Mouse (Mus musculus) ES-CJ7 (cell line): Measurements from ENCODE around the gene Pdk4.
A peak's percentile ranks its signal among the peaks of the same experiment; 100 is the strongest.

Experiments used
- DNase-seq: peaks from one replicate; pipeline ENCODE4 v3.0.0; 2011; ENCODE audit warnings: low read depth, low spot score

The Pdk4 gene

DNA sequence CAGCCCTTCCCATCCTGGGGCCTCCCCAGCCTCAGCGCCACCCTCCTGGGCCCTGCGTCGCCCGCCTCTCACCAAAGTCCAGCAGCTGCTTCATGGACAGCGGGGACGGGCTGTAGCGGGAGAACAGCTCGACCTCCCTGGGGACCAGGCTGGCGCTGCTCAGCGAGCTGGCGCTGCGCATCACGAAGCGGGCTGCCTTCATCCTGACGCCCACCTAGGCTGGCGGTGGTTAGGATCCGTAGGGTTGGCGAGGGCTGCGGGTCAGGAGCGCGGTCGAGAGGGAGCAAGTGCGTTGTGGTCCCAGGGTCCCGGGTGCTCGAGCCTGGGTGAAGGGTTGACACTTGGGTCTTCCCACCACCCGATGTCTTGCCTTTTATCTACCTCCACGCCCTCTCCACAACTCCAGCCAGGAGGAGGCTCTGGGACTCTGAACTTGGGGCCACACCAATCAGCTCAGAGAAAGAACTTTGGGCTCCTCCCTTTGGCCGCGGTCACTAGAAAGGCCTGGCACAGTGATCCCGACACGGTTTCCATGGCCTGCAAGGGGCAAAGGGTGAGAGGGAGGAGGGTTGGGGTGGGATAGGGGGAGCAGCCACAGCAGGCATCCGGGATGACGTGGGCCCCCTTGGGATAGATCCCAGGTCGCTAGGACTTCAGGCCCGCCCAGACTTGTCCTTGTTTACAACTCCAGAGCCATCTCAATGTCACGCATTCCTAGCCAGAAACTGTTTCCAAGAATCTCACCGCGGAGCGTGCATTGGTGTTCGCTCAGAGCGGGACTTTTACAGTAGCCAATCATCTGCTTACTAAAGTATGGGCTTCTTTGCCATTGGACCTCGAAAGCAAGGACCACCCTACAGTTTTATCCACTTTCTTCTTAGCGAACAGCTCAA, at the start of gene Pdk4:
Pdk4 (minus strand) TSS at position 349 of the 893 bp plus-strand sequence.
- peak; percentile 98 for DNase-seq

GRCm38 (mm10) chr6:5537855-5538365, 41.8 kb upstream of the Pdk4 start:
- DNase-seq, result no peak

- DNase-seq, result no peak
These were observed 39.6 kb upstream of the Pdk4 start for GRCm38 (mm10) chr6:5535754-5536153.

GRCm38 (mm10) chr6:5517091-5517490, 21.0 kb upstream of the Pdk4 start:
- DNase-seq, result no peak

- DNase-seq, result no peak
These were observed 13.6 kb upstream of the Pdk4 start for GRCm38 (mm10) chr6:5509757-5510156.

DNA sequence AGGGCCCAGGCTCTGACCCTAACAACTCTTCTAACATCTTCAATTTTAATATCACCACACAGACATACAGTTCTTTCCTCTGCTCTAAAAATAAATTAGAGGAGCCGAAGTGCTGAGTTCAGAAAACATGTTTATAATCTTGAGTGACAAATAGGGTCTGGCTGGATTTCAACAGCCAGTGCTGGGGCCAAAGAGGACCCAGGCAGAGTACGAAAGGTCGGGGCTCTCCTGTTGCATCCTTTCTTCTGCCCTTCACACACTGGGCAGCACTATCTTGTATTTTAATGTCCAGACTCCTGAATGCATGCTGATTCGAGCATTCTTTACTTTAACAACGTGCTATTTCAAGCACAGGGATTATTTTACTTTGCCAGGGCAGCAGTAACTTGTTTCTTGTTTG, 13.2 kb upstream of the Pdk4 start:
- no peak for DNase-seq

GRCm38 (mm10) chr6:5507821-5508220, 11.7 kb upstream of the Pdk4 start:
- DNase-seq, result no peak

DNA sequence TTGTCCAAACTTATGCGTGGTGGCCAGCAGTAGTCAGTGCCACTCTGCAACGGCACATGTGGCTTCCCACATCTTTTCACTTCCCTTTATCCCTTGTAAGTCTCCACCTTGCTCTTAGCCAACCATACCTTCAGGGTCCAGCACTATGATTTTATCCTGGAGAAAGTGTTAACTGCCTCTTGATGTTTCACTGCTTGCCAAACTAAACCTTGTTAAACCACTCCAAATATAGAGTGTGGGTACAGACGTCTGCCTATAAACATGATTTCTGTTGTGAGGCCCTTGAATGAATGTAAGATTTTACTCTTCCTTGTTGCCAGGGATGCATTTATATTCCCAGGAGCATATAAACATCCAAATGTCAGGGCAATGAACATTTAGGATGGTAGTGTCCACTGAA, 10.2 kb upstream of the Pdk4 start:
- DNase-seq, result no peak

- no peak for DNase-seq
These were observed 6.7 kb upstream of the Pdk4 start for GRCm38 (mm10) chr6:5502810-5503209.

GRCm38 (mm10) chr6:5501551-5501950, 5.4 kb upstream of the Pdk4 start:
- no peak for DNase-seq

DNA sequence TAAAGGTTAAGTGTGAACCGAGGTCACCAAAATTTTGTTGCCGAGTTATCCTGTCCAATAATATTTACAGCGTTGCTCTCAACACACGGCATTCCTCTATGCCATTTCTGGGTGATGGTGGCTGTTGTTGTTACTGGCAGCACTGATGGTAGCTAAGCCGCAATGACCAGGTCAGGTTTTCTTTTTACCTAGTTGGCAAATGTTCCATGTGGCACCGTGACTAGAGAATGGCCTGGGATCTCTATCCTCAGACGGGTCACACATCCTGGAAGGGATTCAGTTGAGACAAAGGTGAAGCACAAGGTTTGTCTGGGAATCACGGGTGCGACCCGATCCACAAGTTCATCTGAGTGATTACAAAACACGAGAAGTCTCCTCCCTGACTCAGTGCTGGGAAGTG, 2.6 kb upstream of the Pdk4 start:
- no peak for DNase-seq

DNA sequence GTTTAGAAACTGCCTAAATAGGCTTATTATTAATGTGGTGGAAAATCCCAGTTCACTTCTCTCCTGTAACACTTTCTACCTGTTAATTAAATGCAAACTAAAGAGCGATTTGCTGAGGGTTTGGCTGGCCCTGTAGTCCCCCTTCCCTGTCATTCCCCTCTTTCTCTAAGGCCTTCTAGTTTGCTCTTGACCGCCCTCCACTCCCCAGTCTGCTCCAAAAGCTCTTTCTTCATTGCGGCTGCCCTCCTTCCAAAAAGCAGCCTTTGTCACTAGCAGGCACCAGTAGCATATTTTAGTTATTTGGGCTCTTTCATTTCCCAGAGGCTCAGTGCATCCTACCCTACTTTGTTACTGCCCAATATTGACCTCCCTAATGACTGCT, 736 bp upstream of the Pdk4 start:
- no peak for DNase-seq

- DNase-seq, result no peak
These were observed 11.1 kb downstream of the Pdk4 start for GRCm38 (mm10) chr6:5485028-5485427.

DNA sequence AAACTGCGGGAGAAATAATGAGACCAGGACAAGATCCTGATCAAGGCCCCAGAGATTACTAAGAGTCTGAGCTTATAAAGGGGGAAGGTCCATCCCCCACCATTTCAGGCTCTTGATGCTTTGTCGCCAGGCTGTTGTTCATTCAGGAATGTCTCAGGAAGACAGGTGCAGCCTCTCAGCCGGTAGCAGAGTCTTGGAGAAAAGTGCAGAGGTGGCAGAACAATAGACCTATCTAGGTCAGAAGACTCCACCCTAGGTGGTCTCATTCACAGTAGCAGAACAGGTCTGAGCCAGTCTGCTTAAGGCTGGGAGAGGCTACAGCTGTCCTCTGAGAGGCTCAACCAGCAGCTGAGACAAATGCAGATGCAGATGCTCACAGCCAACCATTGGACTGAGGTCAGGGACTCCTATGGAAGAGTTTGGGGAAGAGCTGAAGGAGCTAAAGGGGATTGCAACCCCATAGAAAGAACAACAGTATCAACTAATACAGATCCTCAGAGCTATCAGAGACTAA, 13.8 kb downstream of the Pdk4 start:
- peak; percentile 99 for DNase-seq

GRCm38 (mm10) chr6:5481066-5481465, 15.0 kb downstream of the Pdk4 start:
- DNase-seq, result peak; percentile 61

GRCm38 (mm10) chr6:5474021-5474420, 22.1 kb downstream of the Pdk4 start:
- no peak for DNase-seq

- DNase-seq, result no peak
These were observed 23.4 kb downstream of the Pdk4 start for GRCm38 (mm10) chr6:5472692-5473091.

- no peak for DNase-seq
These were observed 25.4 kb downstream of the Pdk4 start for GRCm38 (mm10) chr6:5470480-5471318.

DNA sequence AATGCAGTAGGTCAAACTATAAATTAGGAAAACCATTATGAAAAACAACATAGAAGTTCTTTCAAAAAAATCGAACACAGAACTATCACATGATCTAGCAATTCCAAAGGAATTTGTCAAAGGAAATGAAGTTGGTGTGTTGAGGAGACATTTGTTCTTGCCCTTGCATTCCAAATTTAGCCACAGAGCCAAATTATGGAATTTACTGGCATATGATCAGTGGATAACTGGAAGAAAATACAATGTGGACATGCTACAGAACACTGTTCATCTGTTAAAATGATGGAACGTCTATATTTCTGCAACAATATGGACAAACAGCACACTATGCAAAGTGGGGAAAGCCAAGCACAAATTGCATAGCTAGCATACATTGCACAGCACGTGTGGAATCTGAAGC, 40.3 kb downstream of the Pdk4 start:
- DNase-seq, result no peak

DNA sequence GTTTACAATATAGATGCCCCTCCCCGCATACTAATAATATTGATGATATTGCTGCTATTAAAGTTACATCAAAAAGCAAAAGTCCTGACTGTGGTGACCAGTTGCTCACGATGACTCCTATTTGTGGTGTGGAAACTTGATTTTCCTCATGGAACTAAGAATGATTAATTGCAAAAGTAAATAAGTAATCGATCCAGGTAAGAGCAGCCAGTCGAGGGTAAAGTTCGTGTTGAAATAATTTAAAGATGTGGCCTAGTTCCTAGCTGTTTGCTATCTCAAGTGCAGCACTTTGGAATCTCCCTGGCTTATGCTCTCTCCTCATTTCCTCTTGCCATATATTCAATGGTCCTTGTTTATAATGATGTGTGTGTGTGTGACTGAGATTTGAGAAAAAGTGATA, 46.2 kb downstream of the Pdk4 start:
- DNase-seq, result no peak

DNA sequence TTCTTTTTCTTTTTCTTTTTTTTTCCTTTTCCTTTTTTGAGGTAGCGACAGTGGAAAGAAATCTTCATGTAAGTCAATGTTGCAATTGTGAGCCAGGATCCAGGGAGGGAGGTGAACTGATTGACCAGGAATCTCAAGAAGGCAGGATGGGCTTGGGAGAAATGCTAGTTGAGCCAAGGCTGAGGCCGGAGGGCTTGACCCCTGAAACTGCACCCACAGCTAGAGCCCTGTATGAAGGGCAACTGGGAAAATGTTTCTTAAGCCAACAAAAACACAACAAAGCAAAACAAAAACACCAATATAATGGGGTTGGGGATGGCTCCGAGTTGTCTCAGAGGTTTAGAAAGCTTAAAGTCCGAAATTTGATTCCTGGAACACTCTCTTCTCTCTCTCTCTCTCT, 47.7 kb downstream of the Pdk4 start:
- no peak for DNase-seq

- DNase-seq, result no peak
These were observed 48.6 kb downstream of the Pdk4 start for GRCm38 (mm10) chr6:5447546-5447945.
